Mouse (Mus musculus): ENCODE results near the gene Snrpa1.

GRCm38 (mm10) chr7:66083757-66084156, 25.0 kb downstream of the Snrpa1 start:
- no peak for TF ChIP-seq CTCF (IDR thresholded peaks at IDR 0.05; ENCODE audit: low read depth, low read length)
- no peak for TF ChIP-seq POLR2A (IDR thresholded peaks at IDR 0.05; ENCODE audit: insufficient read depth, low read length)
- TF ChIP-seq EP300 (IDR thresholded peaks at IDR 0.05; ENCODE audit: insufficient read depth, low read depth, low read length): no peak

Data from ES-Bruce4 (cell line).